Mouse (Mus musculus) right cerebral cortex, adult 18-20 months (tissue): Measurements from ENCODE around the gene Fgfr4.

Experiments used
- DNase-seq: peaks from one replicate; pipeline ENCODE4 v3.0.0; 2022; ENCODE audit warnings: mixed read lengths

The Fgfr4 gene

GRCm38 (mm10) chr13:55210971-55211220, 58.5 kb downstream of the Fgfr4 start:
- DNase-seq = no peak

DNA sequence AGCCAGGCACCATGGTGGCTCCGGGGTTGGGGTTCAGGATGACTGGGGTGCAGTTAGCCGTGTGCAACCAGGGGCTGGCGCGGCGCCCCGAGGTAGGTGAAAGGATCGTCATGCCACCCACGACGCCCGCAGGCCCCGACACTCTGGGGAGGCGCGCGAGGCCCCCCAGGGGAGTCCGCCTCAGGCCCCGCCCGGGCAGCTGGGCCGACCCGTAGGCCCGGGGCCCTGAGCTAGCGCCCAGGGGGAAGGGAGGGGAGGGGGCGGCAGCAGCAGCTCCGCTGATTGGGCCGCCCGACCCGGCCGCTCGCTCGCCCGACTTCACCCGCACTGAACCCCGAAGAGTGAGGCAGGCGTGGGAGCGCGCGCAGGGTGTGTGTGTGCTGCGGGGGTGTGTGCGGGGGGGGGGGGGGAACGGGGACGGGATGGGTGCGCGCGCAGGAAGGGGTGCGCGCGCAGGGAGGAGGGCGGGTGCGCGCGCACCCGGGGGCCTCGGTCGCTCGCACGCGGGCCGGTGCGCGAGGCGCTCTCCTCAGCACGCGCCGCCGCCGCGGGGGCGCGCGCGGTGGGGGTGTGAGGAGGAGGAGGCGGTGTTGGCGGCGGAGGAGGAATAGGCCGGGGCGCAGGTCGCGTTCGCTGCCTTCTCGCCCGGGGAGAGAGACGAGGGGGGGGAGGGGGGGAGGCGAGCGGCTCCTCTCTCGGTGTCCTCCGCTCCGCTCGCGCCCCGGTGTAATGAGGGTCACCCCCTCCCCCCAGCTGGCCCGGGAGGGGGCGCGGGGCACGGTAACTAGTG, 59.0 kb downstream of the Fgfr4 start:
- peak; percentile 75 for DNase-seq

GRCm38 (mm10) chr13:55212011-55212360, 59.5 kb downstream of the Fgfr4 start:
- peak; percentile 65 for DNase-seq

GRCm38 (mm10) chr13:55212361-55213137, 60.1 kb downstream of the Fgfr4 start:
- no peak for DNase-seq

DNA sequence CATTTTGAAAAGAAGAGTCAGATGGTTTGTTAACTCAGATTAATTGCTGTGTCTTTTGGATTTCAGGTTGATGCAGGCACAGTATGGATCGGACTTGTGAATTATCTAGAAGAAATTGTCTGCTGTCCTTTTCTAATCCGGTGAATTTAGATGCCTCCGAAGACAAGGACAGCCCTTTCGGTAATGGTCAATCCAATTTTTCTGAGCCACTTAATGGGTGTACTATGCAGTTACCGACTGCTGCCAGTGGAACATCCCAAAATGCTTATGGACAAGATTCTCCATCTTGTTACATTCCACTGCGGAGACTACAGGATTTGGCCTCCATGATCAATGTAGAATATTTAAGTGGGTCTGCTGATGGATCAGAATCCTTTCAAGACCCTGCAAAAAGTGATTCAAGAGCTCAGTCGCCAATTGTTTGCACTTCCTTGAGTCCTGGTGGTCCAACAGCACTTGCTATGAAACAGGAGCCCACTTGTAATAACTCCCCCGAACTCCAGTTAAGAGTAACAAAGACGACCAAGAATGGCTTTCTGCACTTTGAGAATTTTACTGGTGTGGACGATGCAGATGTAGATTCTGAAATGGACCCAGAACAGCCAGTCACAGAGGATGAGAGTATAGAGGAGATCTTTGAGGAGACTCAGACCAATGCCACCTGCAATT, 60.8 kb downstream of the Fgfr4 start:
- DNase-seq = no peak
